Mouse (Mus musculus) hindbrain, embryonic 15.5 days (tissue): ENCODE data around the gene Becn1. TPM values are rescaled to one million over a fixed set of nuclear protein-coding genes. Genes with fewer than 3 reads are reported as not detected.

ENCODE experiments used
- ATAC-seq: fragments of 200-750 bp; cut with Nextera tagmentation; 2 replicates; pipeline ENCODE4 v1.8.0; 2017; ENCODE audit warnings: low read depth, moderate number of reproducible peaks, moderate TSS enrichment; ENCODE audit not compliant: low FRiP score
- H3K27ac ChIP-seq: fragments of 300-500 bp; sonication (generic); replicated peaks from 2 replicates; pipeline ENCODE4 v1.5.1; 2015; ENCODE audit warnings: mild to moderate bottlenecking, inconsistent platforms
- H3K27me3 ChIP-seq: fragments of 300-500 bp; sonication (generic); 2 replicates; pipeline ENCODE4 v1.6.1; 2015; ENCODE audit warnings: control low read depth, inconsistent platforms
- H3K36me3 ChIP-seq: fragments of 300-500 bp; sonication (generic); 2 replicates; pipeline ENCODE4 v1.6.1; 2015; ENCODE audit warnings: control low read depth, inconsistent platforms
- H3K4me1 ChIP-seq: fragments of 300-500 bp; sonication (generic); replicated peaks from 2 replicates; pipeline ENCODE4 v1.6.1; 2015; ENCODE audit warnings: control low read depth, inconsistent platforms
- H3K4me2 ChIP-seq: fragments of 300-500 bp; sonication (generic); 2 replicates; pipeline ENCODE4 v1.6.1; 2015; ENCODE audit warnings: moderate library complexity, mild to moderate bottlenecking, inconsistent platforms
- H3K4me3 ChIP-seq: fragments of 300-500 bp; sonication (generic); 2 replicates; pipeline ENCODE4 v1.5.1; 2015; ENCODE audit warnings: mild to moderate bottlenecking, inconsistent platforms
- H3K9ac ChIP-seq: fragments of 300-500 bp; sonication (generic); 2 replicates; pipeline ENCODE4 v1.6.1; 2015; ENCODE audit warnings: inconsistent platforms
- H3K9me3 ChIP-seq: fragments of 300-500 bp; sonication (generic); 2 replicates; pipeline ENCODE4 v1.6.1; 2016; ENCODE audit warnings: control low read depth, inconsistent platforms
- WGBS: fragments of 180-500 bp; shearing (Covaris S2); methylation state at CpG from one replicate; pipeline ENCODE4 v1.1.7; 2015; 5-methylcytosine and 5-hydroxymethylcytosine counted together
- polyA plus RNA-seq: library from polyadenylated mRNA; unstranded; fragments of >200 nt; fragmentation: Nextera tagmentation; extraction: Ambion mirVana; gene quantifications from 2 replicates; pipeline ENCODE4 v1.2.1, GENCODE M21; 2015

Gene Becn1
- polyA plus RNA-seq, 1 experiment from 2014 or later = 173 TPM

DNA sequence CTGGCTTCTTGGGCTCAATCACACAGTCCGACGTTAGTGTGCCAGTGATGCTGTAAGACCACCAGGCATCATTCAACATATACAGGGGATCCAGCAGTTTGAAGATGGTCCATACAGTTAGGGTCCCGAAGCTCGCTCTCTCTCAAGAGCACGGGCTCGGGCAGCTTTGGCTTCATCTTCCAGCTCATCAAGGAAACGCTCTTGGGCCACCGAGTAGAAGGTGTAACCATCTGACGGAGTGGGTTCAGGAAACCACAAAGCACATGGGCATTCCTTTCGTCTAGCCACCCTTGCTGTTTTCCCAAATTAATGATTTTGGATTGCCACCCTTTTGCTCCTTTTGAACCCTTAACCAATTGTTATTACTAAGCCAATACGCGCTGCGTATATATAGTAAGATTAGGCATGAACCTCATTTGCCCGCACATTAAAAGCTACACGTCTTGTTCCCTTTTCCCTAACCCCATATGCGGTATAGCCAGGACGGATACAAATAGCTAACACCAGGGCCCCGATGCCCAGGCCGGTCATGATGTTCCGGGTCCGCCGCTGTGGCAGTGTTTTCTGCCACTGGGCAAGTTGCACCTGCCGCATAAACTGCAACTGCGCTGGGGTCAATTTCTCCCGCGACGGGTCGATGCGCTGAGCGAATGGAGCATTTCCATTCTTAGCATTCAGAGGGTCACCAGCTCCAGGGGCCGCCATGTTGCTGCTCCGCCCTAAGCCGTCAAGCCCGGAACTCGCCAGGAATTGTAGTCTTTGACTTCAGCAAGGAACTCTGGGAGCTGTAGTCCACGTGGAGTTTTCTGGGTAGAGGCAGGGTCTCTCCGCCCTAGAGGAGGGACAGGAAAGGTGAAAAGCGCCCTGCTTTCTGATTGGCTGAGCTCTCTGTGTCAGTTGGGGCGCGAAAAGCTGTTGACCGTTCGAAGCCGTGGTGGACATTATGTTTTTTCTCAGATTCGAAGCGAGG lies 23.6 kb downstream of the Becn1 start, which contains the start of the genes Cntd1 and Coa3:
TSS of gene Cntd1 (plus strand) at position 790 of the 970 bp plus-strand sequence.
TSS of gene Coa3 (minus strand) at position 892 of the 970 bp plus-strand sequence.
- peaks cover 28% of the 10 kb centered on the region for H3K4me1 ChIP-seq
- peak within 1 kb of the TSS; percentile 88 for H3K4me2 ChIP-seq
- H3K27ac ChIP-seq = peak within 1 kb of the TSS; percentile 81
- no peaks in the 10 kb centered on the region for H3K9me3 ChIP-seq
- peak; percentile 97 for ATAC-seq
- peak within 1 kb of the TSS; percentile 94 for H3K9ac ChIP-seq
- 10% methylated on average over 45 of the region's 45 CpGs for WGBS
- H3K27me3 ChIP-seq = no peaks in the 10 kb centered on the region
- no peaks in the 10 kb centered on the region for H3K36me3 ChIP-seq
- H3K4me3 ChIP-seq = peak within 1 kb of the TSS; percentile 96

DNA sequence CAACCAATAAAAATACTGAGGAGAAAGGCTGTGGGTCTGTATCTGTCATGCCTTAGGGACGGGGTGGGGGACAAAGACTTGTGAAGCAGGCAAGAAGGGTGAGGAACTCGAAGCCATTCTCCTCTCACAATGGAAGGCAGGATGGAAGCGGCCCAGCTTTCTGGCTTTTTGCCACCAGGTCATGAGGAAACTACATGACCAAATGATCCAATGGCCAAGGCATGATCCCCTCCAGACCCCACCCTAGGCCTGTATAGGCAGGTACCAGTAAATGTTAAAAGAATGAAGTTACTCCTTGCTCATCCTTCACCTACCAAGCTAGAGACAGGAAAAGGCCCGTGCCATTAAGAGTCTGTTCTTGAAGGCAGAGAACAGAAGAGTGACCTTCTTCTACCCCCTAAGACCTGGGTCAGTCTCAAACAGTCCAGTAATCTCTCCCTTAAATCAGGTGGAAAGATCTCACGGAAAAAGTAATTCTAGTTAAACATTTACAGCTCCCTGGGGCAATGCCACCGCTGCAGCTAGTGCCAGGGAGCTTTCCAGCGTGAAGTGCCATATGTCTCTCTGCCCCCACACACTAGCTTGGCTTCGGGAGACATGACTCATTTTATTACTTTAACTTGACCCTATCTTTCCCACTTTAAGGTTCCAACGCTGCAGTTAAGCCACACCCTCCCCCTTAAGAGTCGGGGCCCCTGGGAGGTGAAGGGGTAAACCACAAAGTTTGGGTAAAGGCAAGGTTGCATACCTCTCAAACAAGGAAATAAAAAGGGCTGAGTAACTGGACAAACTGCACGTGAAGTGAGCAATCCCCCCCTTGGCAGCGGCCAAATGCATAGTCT lies 24.5 kb downstream of the Becn1 start:
- no peak for ATAC-seq
- Histone ChIP-seq H3K4me1 (peaks cover 28% of the 10 kb centered on the region), H3K27ac (no peak overlapping the region), H3K27me3 (no peaks in the 10 kb centered on the region), H3K9me3 (no peaks in the 10 kb centered on the region), H3K4me2 (peak overlapping the region; percentile 88), H3K9ac (peak overlapping the region; percentile 94; the same call in 1 of the 2 replicates), H3K36me3 (no peaks in the 10 kb centered on the region), H3K4me3 (peak overlapping the region; percentile 96)
- WGBS = 69% methylated on average over 12 of the region's 12 CpGs

DNA sequence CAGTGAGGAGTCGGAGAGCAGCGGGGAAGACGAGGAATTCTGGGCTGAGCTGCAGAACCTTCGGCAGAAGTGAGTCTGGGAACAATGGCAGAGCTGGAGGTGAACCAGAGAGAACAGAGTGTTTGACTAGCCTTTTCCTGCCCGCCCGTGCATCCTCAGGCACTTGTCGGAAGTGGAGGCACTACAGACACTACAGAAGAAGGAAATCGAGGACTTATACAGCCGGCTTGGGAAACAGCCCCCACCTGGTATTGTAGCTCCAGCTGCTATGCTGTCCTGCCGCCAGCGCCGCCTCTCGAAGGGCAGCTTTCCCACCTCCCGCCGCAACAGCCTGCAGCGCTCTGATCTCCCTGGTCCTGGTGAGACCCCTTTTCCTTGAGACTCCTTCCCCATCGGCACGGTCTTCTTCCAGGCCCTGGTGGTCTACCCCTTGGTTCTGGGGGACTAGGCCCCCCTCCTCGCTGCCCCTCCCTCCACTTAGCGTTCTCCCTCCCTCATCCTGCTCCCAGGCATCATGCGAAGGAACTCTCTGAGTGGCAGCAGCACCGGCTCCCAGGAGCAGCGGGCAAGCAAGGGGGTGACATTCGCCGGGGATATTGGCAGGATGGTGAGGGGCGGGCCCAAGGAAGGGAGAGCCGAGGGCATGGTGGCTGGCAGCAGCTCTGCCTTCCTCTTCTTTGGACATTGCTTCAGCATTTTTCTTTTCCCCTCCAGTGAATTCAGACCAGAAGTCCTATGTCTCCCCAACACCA lies 25.6 kb downstream of the Becn1 start:
- ATAC-seq = no peak

DNA sequence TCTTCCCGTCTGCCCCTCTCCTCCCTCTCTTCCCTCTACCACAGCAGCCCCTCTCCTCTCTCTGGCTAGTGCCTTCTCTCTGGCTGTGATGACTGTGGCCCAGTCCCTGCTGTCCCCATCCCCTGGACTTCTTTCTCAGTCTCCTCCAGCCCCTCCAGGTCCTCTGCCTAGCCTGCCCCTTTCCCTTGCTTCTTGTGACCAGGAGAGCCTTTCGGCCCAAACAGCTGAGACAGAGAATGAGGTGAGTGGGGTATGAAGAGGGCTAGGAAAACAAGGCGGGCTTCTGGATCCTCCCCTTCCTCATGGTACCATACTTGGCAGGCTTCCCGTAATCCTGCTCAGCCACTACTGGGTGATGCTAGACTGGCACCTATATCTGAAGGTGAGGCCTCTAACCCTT lies 26.8 kb downstream of the Becn1 start:
- WGBS = 78% methylated on average over 4 of the region's 4 CpGs
- no peak overlapping the region for H3K4me2 ChIP-seq
- no peak overlapping the region for H3K4me3 ChIP-seq
- no peak for ATAC-seq
- H3K36me3 ChIP-seq = no peaks in the 10 kb centered on the region
- no peak overlapping the region for H3K27ac ChIP-seq
- H3K27me3 ChIP-seq = no peaks in the 10 kb centered on the region; the same call in 1 of the 2 replicates
- no peaks in the 10 kb centered on the region for H3K9me3 ChIP-seq
- peaks cover 28% of the 10 kb centered on the region for H3K4me1 ChIP-seq
- no peak overlapping the region for H3K9ac ChIP-seq

More for the DNA sequence above, 25.6 kb downstream of the Becn1 start:
- Histone ChIP-seq H3K4me1 (peaks cover 28% of the 10 kb centered on the region), H3K27me3 (no peaks in the 10 kb centered on the region; the same call in 1 of the 2 replicates), H3K27ac (no peak overlapping the region), H3K9ac (no peak overlapping the region), H3K4me2 (peak overlapping the region; percentile 88), H3K4me3 (no peak overlapping the region), H3K36me3 (no peaks in the 10 kb centered on the region), H3K9me3 (no peaks in the 10 kb centered on the region)
- WGBS = 33% methylated on average over 24 of the region's 27 CpGs

GRCm38 (mm10) chr11:101272446-101272845 lies 29.6 kb downstream of the Becn1 start:
- Histone ChIP-seq H3K4me3 (no peak overlapping the region), H3K9me3 (no peaks in the 10 kb centered on the region), H3K4me2 (no peak overlapping the region), H3K4me1 (peaks cover 12% of the 10 kb centered on the region), H3K27ac (no peak overlapping the region), H3K27me3 (no peaks in the 10 kb centered on the region; the same call in 1 of the 2 replicates), H3K36me3 (no peaks in the 10 kb centered on the region), H3K9ac (no peak overlapping the region)
- WGBS = 79% methylated on average over 3 of the region's 3 CpGs
- no peak for ATAC-seq

DNA sequence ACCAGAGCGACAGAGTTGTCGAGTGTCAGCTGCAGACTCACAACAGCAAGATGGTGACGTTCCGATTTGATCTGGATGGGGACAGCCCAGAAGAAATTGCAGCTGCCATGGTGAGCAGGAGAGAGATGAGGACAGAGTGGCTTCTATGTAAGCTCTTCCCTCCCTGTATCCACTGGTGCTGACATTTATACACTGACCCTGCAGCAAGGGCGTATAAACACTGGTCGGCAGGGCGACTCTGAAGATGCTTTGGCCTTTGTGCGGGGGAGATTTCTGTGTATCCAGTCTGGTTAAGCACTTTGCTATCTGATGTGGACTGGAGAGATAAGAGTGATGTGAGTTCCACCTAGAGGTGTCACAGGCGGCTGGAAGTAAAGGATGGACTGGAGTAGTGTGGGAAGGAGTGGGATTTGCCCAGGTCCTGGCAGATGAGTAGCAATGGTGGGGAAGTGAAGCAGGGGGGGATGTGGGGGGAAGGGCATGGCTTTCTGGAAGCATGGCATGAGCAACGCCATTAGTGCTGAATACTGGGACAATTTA lies 32.4 kb downstream of the Becn1 start:
- H3K4me2 ChIP-seq = peak overlapping the region; percentile 1; the same call in 1 of the 2 replicates
- H3K4me1 ChIP-seq = peaks cover 8% of the 10 kb centered on the region
- H3K4me3 ChIP-seq = no peak overlapping the region
- 34% methylated on average over 10 of the region's 10 CpGs for WGBS
- H3K9ac ChIP-seq = no peak overlapping the region
- H3K36me3 ChIP-seq = no peaks in the 10 kb centered on the region
- H3K9me3 ChIP-seq = no peaks in the 10 kb centered on the region
- 0 out of 2 replicates have a peak, but pooled peaks have one; percentile 38 for ATAC-seq
- peak overlapping the region; percentile 3; the same call in 1 of the 2 replicates for H3K27ac ChIP-seq
- H3K27me3 ChIP-seq = peaks cover 17% of the 10 kb centered on the region

GRCm38 (mm10) chr11:101265906-101266305 lies 36.2 kb downstream of the Becn1 start:
- no peak for ATAC-seq
- no peaks in the 10 kb centered on the region for H3K36me3 ChIP-seq
- peaks cover 24% of the 10 kb centered on the region for H3K4me1 ChIP-seq
- no peak overlapping the region for H3K9ac ChIP-seq
- no peak overlapping the region for H3K27ac ChIP-seq
- no peaks in the 10 kb centered on the region for H3K9me3 ChIP-seq
- H3K27me3 ChIP-seq = peaks cover 49% of the 10 kb centered on the region
- 21% methylated on average over 6 of the region's 6 CpGs for WGBS
- peak overlapping the region; percentile 64 for H3K4me2 ChIP-seq
- peak overlapping the region; percentile 36; the same call in 1 of the 2 replicates for H3K4me3 ChIP-seq

GRCm38 (mm10) chr11:101264954-101265471 lies 37.1 kb downstream of the Becn1 start:
- H3K27me3 ChIP-seq = peaks cover 52% of the 10 kb centered on the region
- H3K36me3 ChIP-seq = no peaks in the 10 kb centered on the region
- peaks cover 33% of the 10 kb centered on the region for H3K4me1 ChIP-seq
- H3K4me2 ChIP-seq = peak overlapping the region; percentile 64
- peak overlapping the region; percentile 35 for H3K9ac ChIP-seq
- ATAC-seq = no peak
- peak overlapping the region; percentile 36 for H3K4me3 ChIP-seq
- no peaks in the 10 kb centered on the region for H3K9me3 ChIP-seq
- no peak overlapping the region for H3K27ac ChIP-seq
- 2% methylated on average over 31 of the region's 31 CpGs for WGBS

DNA sequence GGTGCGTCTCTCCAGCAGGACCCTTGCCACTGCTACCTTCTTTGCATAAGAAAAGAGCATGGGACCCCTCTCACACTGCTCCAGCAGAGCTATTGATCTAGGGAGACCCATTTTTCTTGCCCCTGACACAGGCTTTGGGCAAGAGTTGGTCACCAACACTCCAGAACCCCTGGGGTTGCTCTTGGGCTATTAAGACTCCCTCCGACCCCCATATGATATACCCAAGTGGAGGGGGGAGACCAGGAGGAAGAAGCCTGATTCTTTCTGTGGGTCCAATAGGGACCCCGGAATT lies 38.2 kb downstream of the Becn1 start:
- H3K36me3 ChIP-seq = no peaks in the 10 kb centered on the region
- ATAC-seq = no peak
- no peak overlapping the region for H3K4me2 ChIP-seq
- peaks cover 56% of the 10 kb centered on the region for H3K27me3 ChIP-seq
- H3K9me3 ChIP-seq = no peaks in the 10 kb centered on the region
- H3K27ac ChIP-seq = no peak overlapping the region
- no peak overlapping the region for H3K4me3 ChIP-seq
- WGBS = 3% methylated on average over 3 of the region's 3 CpGs
- H3K4me1 ChIP-seq = peaks cover 38% of the 10 kb centered on the region
- H3K9ac ChIP-seq = no peak overlapping the region

DNA sequence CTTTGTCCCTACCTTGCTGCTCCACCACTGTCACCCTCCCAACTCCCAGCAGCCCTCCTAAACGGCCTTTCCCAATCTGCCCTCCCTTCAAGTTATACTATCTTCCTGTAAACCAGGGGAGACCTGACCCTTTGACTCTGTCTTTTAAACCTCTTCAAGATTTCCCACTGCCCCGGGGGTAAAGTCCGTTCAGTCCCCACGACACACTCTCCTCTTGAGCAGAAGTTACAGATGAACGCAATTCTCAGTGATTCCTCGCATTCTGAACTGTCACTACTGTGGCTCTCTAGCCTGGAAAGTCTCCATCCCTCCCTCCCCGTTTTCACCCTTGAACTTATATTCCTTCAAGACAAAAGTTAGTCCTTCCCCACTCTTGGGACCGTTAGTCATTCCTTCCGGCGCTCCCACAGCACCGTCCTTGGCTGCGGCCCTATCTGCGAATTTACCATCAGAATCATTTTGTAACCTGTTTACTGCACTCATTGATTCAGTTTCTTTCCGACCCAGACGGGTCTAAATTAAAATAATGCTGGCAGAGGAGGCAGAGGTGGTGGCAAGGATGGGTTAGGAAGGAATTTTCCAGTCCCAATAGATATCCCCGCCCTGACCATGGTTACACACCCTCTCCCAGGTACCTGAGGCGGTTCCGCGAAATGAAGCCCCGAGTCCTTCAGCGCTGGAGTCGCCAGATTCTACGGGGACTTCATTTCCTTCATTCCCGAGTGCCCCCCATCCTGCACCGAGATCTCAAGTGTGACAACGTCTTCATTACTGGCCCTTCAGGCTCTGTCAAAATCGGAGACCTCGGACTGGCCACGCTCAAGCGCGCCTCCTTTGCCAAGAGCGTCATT lies 38.7 kb downstream of the Becn1 start:
- Histone ChIP-seq H3K27ac (no peak overlapping the region), H3K9ac (no peak overlapping the region), H3K36me3 (no peaks in the 10 kb centered on the region), H3K27me3 (peaks cover 56% of the 10 kb centered on the region), H3K4me1 (peaks cover 38% of the 10 kb centered on the region), H3K9me3 (no peaks in the 10 kb centered on the region), H3K4me2 (no peak overlapping the region), H3K4me3 (no peak overlapping the region)
- WGBS = 3% methylated on average over 32 of the region's 32 CpGs
- no peak for ATAC-seq
